Mouse (Mus musculus): ENCODE measurements around the gene Ggn. TPM values are rescaled to one million over a fixed set of nuclear protein-coding genes. Genes with fewer than 3 reads are reported as not detected.

The Ggn gene
- total and polyA plus RNA-seq, 3 experiments = 0.19 to 1.0 TPM; not detected in 1

DNA sequence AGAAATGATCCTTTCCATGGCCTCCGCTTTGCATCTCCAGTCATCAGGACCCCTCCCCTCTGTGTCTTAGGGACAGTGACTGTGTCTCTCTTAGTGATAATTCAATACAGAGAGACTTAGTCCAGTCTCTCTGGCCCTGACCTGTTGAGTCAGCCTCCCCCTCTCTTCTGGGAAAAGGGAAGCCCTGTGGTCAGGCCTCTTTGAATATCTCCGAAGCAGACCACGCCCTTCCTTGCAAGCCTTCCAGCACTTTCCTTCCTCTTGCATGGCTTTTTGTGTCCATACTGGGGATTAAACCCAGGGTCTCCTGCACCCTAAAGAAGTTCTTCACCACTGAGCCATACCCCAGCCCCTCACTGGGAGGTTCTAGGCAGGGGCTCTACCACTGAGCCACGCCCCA, 26.0 kb upstream of the Ggn start:
- H3K27ac ChIP-seq (ENCODE audit: control insufficient read depth, low read depth, low read length) = peak overlapping the region; percentile 24
- H3K4me1 ChIP-seq (ENCODE audit: control insufficient read depth in 1 of 2, insufficient read depth in 2 of 2, low read length in 2 of 2) = peaks cover 5 to 16% of the 10 kb centered on the region in 2 experiments
- TF ChIP-seq EP300 (IDR thresholded peaks at IDR 0.05; ENCODE audit: low read depth in 1 of 2, low read length in 2 of 2) = peak; percentile 29 to 41; a peak in 2 of 4 replicates
- no peak for TF ChIP-seq JUND (IDR thresholded peaks at IDR 0.05; ENCODE audit: low read depth, low read length)
- no peak for TF ChIP-seq USF1 (IDR thresholded peaks at IDR 0.05; ENCODE audit: low read depth, low read length)
- TF ChIP-seq UBTF (IDR thresholded peaks at IDR 0.05; ENCODE audit: borderline replicate concordance, insufficient read depth, low read depth, low read length) = no peak
- peak; percentile 35; the same call in 1 of the 2 replicates for TF ChIP-seq MXI1 (IDR thresholded peaks at IDR 0.05; ENCODE audit: low read depth, low read length)
- TF ChIP-seq RCOR1 (IDR thresholded peaks at IDR 0.05; ENCODE audit: low read depth, low read length) = no peak
- no peak for TF ChIP-seq CHD1 (IDR thresholded peaks at IDR 0.05; ENCODE audit: low read depth, low read length)
- TF ChIP-seq NRF1 (IDR thresholded peaks at IDR 0.05; ENCODE audit: insufficient read depth, low read depth, low read length, poor library complexity, severe bottlenecking) = no peak
- no peak for TF ChIP-seq E2F4 (IDR thresholded peaks at IDR 0.05; ENCODE audit: borderline replicate concordance, low read depth, low read length)
- no peak for TF ChIP-seq ZKSCAN1 (IDR thresholded peaks at IDR 0.05; ENCODE audit: low read depth, low read length)
- no peak for TF ChIP-seq GABPA (IDR thresholded peaks at IDR 0.05; ENCODE audit: low read depth, low read length)
- no peak for TF ChIP-seq ZNF384 (IDR thresholded peaks at IDR 0.05; ENCODE audit: low read depth, low read length)
- 0 out of 2 replicates have a peak, but pooled peaks have one; percentile 51 for TF ChIP-seq MAZ (IDR thresholded peaks at IDR 0.05; ENCODE audit: low read depth, low read length)
- peak; percentile 77 for DNase-seq (ENCODE audit: low read depth, low spot score)
- no peaks in the 10 kb centered on the region for H3K79me2 ChIP-seq (ENCODE audit: control insufficient read depth, insufficient read depth, low read length, poor library complexity)
- no peaks in the 10 kb centered on the region for H3K9me3 ChIP-seq (replicated peaks; ENCODE audit: insufficient read depth, low read length)
- H3K4me3 ChIP-seq (ENCODE audit: control insufficient read depth in 1 of 2, insufficient read depth in 1 of 2, low read depth in 2 of 2, low read length in 2 of 2) = peak overlapping the region; percentile 10 to 48; a peak in 3 of 4 replicates
- peaks cover 0 to 6% of the 10 kb centered on the region in 2 experiments; a peak in 2 of 4 replicates for H3K36me3 ChIP-seq (ENCODE audit: control insufficient read depth in 1 of 2, insufficient read depth in 2 of 2, low read length in 2 of 2)
- peak overlapping the region; percentile 23 for H3K9ac ChIP-seq (ENCODE audit: control insufficient read depth, low read depth, low read length, poor library complexity, severe bottlenecking)
- no peaks in the 10 kb centered on the region for H3K27me3 ChIP-seq (ENCODE audit: control insufficient read depth in 1 of 2, insufficient read depth in 2 of 2, low read length in 2 of 2)

DNA sequence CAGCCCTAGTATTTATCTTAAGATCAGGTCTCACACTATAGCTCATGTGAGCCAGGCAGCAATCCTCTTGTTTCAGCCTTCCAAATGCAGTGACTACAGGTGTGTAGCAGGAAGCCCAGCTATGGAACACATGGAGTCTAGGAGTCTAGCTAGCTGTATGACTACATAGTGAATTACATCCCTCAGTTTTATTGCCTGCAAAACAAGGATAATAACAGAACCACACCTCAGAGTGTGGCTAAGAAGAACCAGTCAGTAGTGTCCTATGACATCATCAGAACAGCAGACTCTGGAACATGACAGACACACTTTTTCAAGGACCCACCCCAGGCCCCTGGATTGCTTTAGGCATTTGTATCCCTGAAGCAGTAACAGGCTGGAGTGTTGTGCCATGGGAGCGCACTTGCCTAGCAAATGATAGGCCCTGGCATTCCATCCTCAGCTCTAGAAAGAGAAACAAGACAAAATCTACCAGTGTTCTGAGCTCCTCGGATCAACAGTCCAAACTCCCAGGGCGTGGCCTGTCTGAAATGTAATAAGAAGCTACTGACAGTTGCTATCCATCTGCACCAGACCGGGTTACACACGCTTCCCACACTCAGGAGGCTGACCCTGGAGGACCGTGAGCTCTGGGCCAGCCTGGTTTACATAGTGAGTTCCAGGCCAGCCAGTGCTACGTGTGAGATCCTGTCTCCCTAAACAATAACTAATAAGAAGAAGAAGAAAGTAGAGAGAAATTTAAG, 23.2 kb upstream of the Ggn start:
- DNase-seq (ENCODE audit: low read depth, low spot score) = no peak
- no peaks in the 10 kb centered on the region for H3K9me3 ChIP-seq (replicated peaks; ENCODE audit: insufficient read depth, low read length)
- H3K36me3 ChIP-seq (ENCODE audit: control insufficient read depth in 1 of 2, insufficient read depth in 2 of 2, low read length in 2 of 2) = peaks cover 0 to 6% of the 10 kb centered on the region in 2 experiments; a peak in 2 of 4 replicates
- H3K9ac ChIP-seq (ENCODE audit: control insufficient read depth, low read depth, low read length, poor library complexity, severe bottlenecking) = no peak overlapping the region
- no peaks in the 10 kb centered on the region for H3K79me2 ChIP-seq (ENCODE audit: control insufficient read depth, insufficient read depth, low read length, poor library complexity)
- peaks cover 5 to 16% of the 10 kb centered on the region in 2 experiments for H3K4me1 ChIP-seq (ENCODE audit: control insufficient read depth in 1 of 2, insufficient read depth in 2 of 2, low read length in 2 of 2)
- H3K4me3 ChIP-seq (ENCODE audit: control insufficient read depth in 1 of 2, insufficient read depth in 1 of 2, low read depth in 2 of 2, low read length in 2 of 2) = no peak overlapping the region
- no peak overlapping the region for H3K27ac ChIP-seq (ENCODE audit: control insufficient read depth, low read depth, low read length)
- H3K27me3 ChIP-seq (ENCODE audit: control insufficient read depth in 1 of 2, insufficient read depth in 2 of 2, low read length in 2 of 2) = no peaks in the 10 kb centered on the region
- no peak for TF ChIP-seq ZMIZ1 (IDR thresholded peaks at IDR 0.05; ENCODE audit: low read depth, low read length)
- no peak for TF ChIP-seq CHD1 (IDR thresholded peaks at IDR 0.05; ENCODE audit: low read depth, low read length)
- TF ChIP-seq NELFE (IDR thresholded peaks at IDR 0.05; ENCODE audit: low read depth, low read length) = no peak
- no peak for TF ChIP-seq ETS1 (IDR thresholded peaks at IDR 0.05; ENCODE audit: low read depth, low read length)
- no peak for TF ChIP-seq POLR2AphosphoS5 (IDR thresholded peaks at IDR 0.05; ENCODE audit: borderline replicate concordance, low read depth, low read length)
- no peak for TF ChIP-seq ZNF384 (IDR thresholded peaks at IDR 0.05; ENCODE audit: low read depth, low read length)
- no peak for TF ChIP-seq RAD21 (IDR thresholded peaks at IDR 0.05; ENCODE audit: low read depth, low read length)
- TF ChIP-seq SMC3 (IDR thresholded peaks at IDR 0.05; ENCODE audit: low read depth, low read length) = no peak
- TF ChIP-seq NRF1 (IDR thresholded peaks at IDR 0.05; ENCODE audit: insufficient read depth, low read depth, low read length, poor library complexity, severe bottlenecking) = no peak
- no peak for TF ChIP-seq GABPA (IDR thresholded peaks at IDR 0.05; ENCODE audit: low read depth, low read length)
- no peak for TF ChIP-seq USF1 (IDR thresholded peaks at IDR 0.05; ENCODE audit: low read depth, low read length)
- no peak for TF ChIP-seq SIN3A (IDR thresholded peaks at IDR 0.05; ENCODE audit: low read length)
- no peak for TF ChIP-seq CHD2 (IDR thresholded peaks at IDR 0.05; ENCODE audit: low read length)
- TF ChIP-seq RCOR1 (IDR thresholded peaks at IDR 0.05; ENCODE audit: low read depth, low read length) = no peak
- TF ChIP-seq JUND (IDR thresholded peaks at IDR 0.05; ENCODE audit: low read depth, low read length) = no peak

Data from MEL (cell line).